Comparison of ENCODE assay signal across 8 mouse cellular contexts in genomic region chr13:63096764-63097163, GRCm38 (mm10).
DNase-seq lines count a peak whose midpoint lies in the region; ATAC-seq and TF ChIP-seq lines count a peak whose summit lies in the region.

No protein-coding gene starts in this region.

- TF ChIP-seq POLR2A in kidney, adult 2 months (IDR thresholded peaks at IDR 0.05; ENCODE audit: low read depth, low read length): no peak

- H3K9ac ChIP-seq in liver, embryonic 16.5 days (ENCODE audit: low read depth, low read length): no peak overlapping the region

- H3K27ac ChIP-seq in kidney, adult 2 months (ENCODE audit: insufficient read depth, low read depth, low read length): peak overlapping the region; percentile 93; the same call in 1 of the 2 replicates
- H3K27ac ChIP-seq in liver, embryonic 16.5 days (ENCODE audit: low read length): peak overlapping the region; percentile 14; the same call in 1 of the 2 replicates

- no peak overlapping the region for H3K4me3 ChIP-seq in kidney, adult 2 months (ENCODE audit: insufficient read depth, low read depth, low read length)
- H3K4me3 ChIP-seq in liver, embryonic 16.5 days (ENCODE audit: low read depth, low read length): no peak overlapping the region

- WGBS in kidney, adult 2 months: 48% methylated on average over 3 of the region's 3 CpGs
- WGBS in liver, embryonic 16.5 days (ENCODE audit: insufficient replicate concordance): 47% methylated on average over 3 of the region's 3 CpGs

- H3K9me3 ChIP-seq in liver, embryonic 16.5 days (replicated peaks; ENCODE audit: control insufficient read depth, low read length): no peaks in the 10 kb centered on the region

- DNase-seq in adrenal gland, postnatal 10 days: peak; percentile 52
- DNase-seq in adrenal gland, adult 18-20 months (ENCODE audit: low spot score in 2 of 2): no peak
- DNase-seq in brain, adult 2 months (ENCODE audit: low read depth, low spot score): peak; percentile 46
- DNase-seq in kidney, adult 2 months: peak; percentile 89
- DNase-seq in right cerebral cortex, postnatal 25 days: no peak
- no peak for DNase-seq in urinary bladder, postnatal 14 days (ENCODE audit: low spot score)

- ATAC-seq in liver, embryonic 16.5 days (ENCODE audit: low read depth): peak; percentile 88
- ATAC-seq in megakaryocyte, adult 5-6 weeks (ENCODE audit: poor library complexity, severe bottlenecking): no peak

- no peak for TF ChIP-seq CTCF in kidney, adult 2 months (conservative IDR thresholded peaks at IDR 0.05; ENCODE audit: insufficient read depth, insufficient read length, low read depth, low read length)

- peaks cover 15% of the 10 kb centered on the region for H3K4me1 ChIP-seq in kidney, adult 2 months (ENCODE audit: control insufficient read depth, insufficient read depth, low read length)
- H3K4me1 ChIP-seq in liver, embryonic 16.5 days (ENCODE audit: control insufficient read depth, low read depth, low read length): no peaks in the 10 kb centered on the region; the same call in 1 of the 2 replicates

- no peaks in the 10 kb centered on the region for H3K36me3 ChIP-seq in kidney, adult 2 months (ENCODE audit: control insufficient read depth, insufficient read depth, low read length)
- H3K36me3 ChIP-seq in liver, embryonic 16.5 days (ENCODE audit: control insufficient read depth, insufficient read depth): no peaks in the 10 kb centered on the region

- no peak overlapping the region for H3K4me2 ChIP-seq in liver, embryonic 16.5 days (ENCODE audit: low read depth, low read length)

- no peaks in the 10 kb centered on the region for H3K27me3 ChIP-seq in kidney, adult 2 months (replicated peaks; ENCODE audit: control insufficient read depth, insufficient read depth, low read length)
- no peaks in the 10 kb centered on the region for H3K27me3 ChIP-seq in liver, embryonic 16.5 days (ENCODE audit: control insufficient read depth, insufficient read depth, low read depth, low read length)

Comparison
In these comparisons a context has a peak if more than half of its experiments do, and no peak if none do; other contexts are left out.
1. DNase-seq: peak in adrenal gland, postnatal 10 days (single experiment), brain, adult 2 months (single experiment) and kidney, adult 2 months (single experiment); none in adrenal gland, adult 18-20 months (0 of 2), right cerebral cortex, postnatal 25 days (single experiment) and urinary bladder, postnatal 14 days (single experiment).